Comparison of ENCODE assay signal across 8 mouse cellular contexts in the genomic region with DNA sequence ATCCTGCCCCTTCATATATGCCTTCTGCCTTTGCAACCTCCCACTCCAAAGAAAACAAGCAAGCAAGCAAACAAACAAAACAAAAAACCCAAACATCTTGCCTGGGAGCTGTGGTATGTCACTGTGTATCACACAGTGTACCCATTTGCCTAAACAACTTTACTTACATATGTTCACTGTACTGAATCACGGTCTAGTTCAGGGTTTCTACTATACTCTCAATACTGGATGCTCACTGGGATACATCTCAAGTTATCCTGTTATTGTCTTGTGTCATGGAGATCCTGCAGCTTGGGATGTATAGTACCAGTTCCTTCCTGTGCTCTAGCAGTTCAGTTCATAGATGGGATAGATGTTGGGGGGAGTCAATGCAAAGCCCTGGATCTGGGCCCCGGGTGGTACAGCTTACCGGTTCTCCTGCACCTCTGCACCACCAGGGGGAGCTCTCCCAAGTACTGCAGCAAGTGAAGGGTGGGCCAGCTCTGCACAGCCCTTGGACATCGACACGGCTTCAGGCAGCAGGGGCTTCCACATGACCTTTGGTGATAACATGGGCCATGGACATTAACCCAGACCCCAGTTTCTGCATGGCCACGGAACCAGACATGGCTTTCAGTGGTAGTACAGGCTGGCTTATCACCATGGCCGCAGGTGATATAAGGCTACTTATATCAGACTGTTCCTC. TPM values are rescaled to one million over a fixed set of nuclear protein-coding genes. Genes with fewer than 3 reads are reported as not detected.
A peak's percentile ranks its signal among the peaks of the same experiment; 100 is the strongest.
DNase-seq lines count a peak whose midpoint lies in the region; ATAC-seq lines count a peak whose summit lies in the region.

No protein-coding gene starts in this region.

- no peaks in the 10 kb centered on the region for H3K9me3 ChIP-seq in intestine, embryonic 14.5 days (ENCODE audit: control insufficient read depth, low read length)

- no peak overlapping the region for H3K27ac ChIP-seq in intestine, embryonic 14.5 days (ENCODE audit: low read depth)

- H3K4me3 ChIP-seq in intestine, embryonic 14.5 days (ENCODE audit: low read depth, low read length) = no peak overlapping the region

- DNase-seq in adrenal gland, adult 8-10 months = peak; percentile 51
- DNase-seq in embryo, embryonic 11.5 days (ENCODE audit: low read depth, low spot score) = peak; percentile 56
- peak; percentile 59 to 75 for DNase-seq in gastrocnemius, postnatal 36 days
- DNase-seq in intestine, embryonic 14.5 days (ENCODE audit: low spot score) = peak; percentile 77
- peak; percentile 60 to 80 for DNase-seq in left cerebral cortex, postnatal 14 days (ENCODE audit: low spot score in 2 of 2)
- DNase-seq in mesoderm, embryonic 11.5 days (ENCODE audit: low read depth, low spot score) = peak; percentile 83
- peak; percentile 80 for DNase-seq in right cerebral cortex, postnatal 4 days
- DNase-seq in yolk sac, embryonic 10.5 days (ENCODE audit: low spot score) = peak; percentile 40

- 46% methylated on average over 7 of the region's 7 CpGs for WGBS in intestine, embryonic 14.5 days

- no peaks in the 10 kb centered on the region for H3K27me3 ChIP-seq in intestine, embryonic 14.5 days (replicated peaks; ENCODE audit: control insufficient read depth, insufficient read depth, low read length)

- H3K36me3 ChIP-seq in intestine, embryonic 14.5 days (ENCODE audit: control insufficient read depth, insufficient read depth, low read length) = no peaks in the 10 kb centered on the region

- peak; percentile 77; the same call in 1 of the 2 replicates for ATAC-seq in intestine, embryonic 14.5 days (replicated peaks; ENCODE audit: low FRiP score, low TSS enrichment, low read depth)

- intact Hi-C loops in gastrocnemius, postnatal 36 days (cut with DNase I) = loop anchor here (2.0 kb wide), 1 partner anchor 193 kb away; no protein-coding TSS in a partner anchor
- intact Hi-C loops in left cerebral cortex, postnatal 14 days (cut with DNase I) = loop anchor here (1.0 kb wide), 1 partner anchor 192 kb away; no protein-coding TSS in a partner anchor

- H3K4me2 ChIP-seq in intestine, embryonic 14.5 days (ENCODE audit: low read length) = no peak overlapping the region

- H3K4me1 ChIP-seq in intestine, embryonic 14.5 days (replicated peaks; ENCODE audit: control insufficient read depth, insufficient read depth, low read length) = no peaks in the 10 kb centered on the region

- H3K9ac ChIP-seq in intestine, embryonic 14.5 days (ENCODE audit: low read length) = no peak overlapping the region

RNA-seq across cellular contexts. Expression of a gene that starts 36.7 kb away (rescaled TPM):
- 10 to 100 TPM; 22.5 to 25.9 (median 24.3) TPM for total RNA-seq in adrenal gland, adult 8-10 months (2022)
- total RNA-seq in gastrocnemius, postnatal 36 days (2021) = 10 to 100 TPM; 24.8 to 25.1 TPM
- 75.3 and 81.8 TPM in 2 replicates for polyA plus RNA-seq in intestine, embryonic 14.5 days (2014; fragmentation: Nextera tagmentation; extraction: Ambion mirVana)
- 10 to 100 TPM; 35.5 to 36.2 TPM for total RNA-seq in left cerebral cortex, postnatal 14 days (2021)

RNA-seq across cellular contexts. Expression of a gene that starts 37.0 kb away (rescaled TPM):
- 10 to 100 TPM; 14.6 to 25.7 (median 20.0) TPM for total RNA-seq in adrenal gland, adult 8-10 months (2022)
- total RNA-seq in gastrocnemius, postnatal 36 days (2021) = 1 to 10 TPM; 2.2 to 2.8 TPM
- 13.8 and 15.0 TPM in 2 replicates for polyA plus RNA-seq in intestine, embryonic 14.5 days (2014; fragmentation: Nextera tagmentation; extraction: Ambion mirVana)
- 10 to 100 TPM; 26.7 to 27.7 TPM for total RNA-seq in left cerebral cortex, postnatal 14 days (2021)

Comparison
In these comparisons a context has a peak if more than half of its experiments do, and no peak if none do; other contexts are left out.
1. RNA of a gene that starts 37.0 kb away (total RNA-seq): 26.7 to 27.7 TPM in left cerebral cortex, postnatal 14 days and 14.6 to 25.7 TPM in adrenal gland, adult 8-10 months; 2.2 to 2.8 TPM in gastrocnemius, postnatal 36 days; every median in the first group is over 4 times any median in the second.
2. Peak in every context shown above with its lines, with median percentiles within 50 percentile points of each other: DNase-seq.